Mouse (Mus musculus) embryonic facial prominence, embryonic 14.5 days (tissue): ENCODE results near the gene Tcf25. TPM values are rescaled to one million over a fixed set of nuclear protein-coding genes. Genes with fewer than 3 reads are reported as not detected.
A peak's percentile ranks its signal among the peaks of the same experiment; 100 is the strongest.
"Not testable (repeated sequence)": the region's sequence is repeated elsewhere in the genome, so short reads cannot be mapped to it uniquely, and the experiment has no call there.

ENCODE experiments used
- ATAC-seq: fragments of 200-750 bp; cut with Nextera tagmentation; 2 replicates; pipeline ENCODE4 v1.8.0; 2017; ENCODE audit warnings: low read depth, moderate number of reproducible peaks, moderate TSS enrichment
- DNase-seq: peaks from one replicate; pipeline ENCODE4 v3.0.0-alpha.2; 2015; ENCODE audit warnings: low spot score
- H3K27ac ChIP-seq: fragments of 300-500 bp; sonication (generic); replicated peaks from 2 replicates; pipeline ENCODE4 v1.5.1; 2014; ENCODE audit warnings: low read depth, mild to moderate bottlenecking, low read length, moderate library complexity
- H3K27me3 ChIP-seq: fragments of 300-500 bp; sonication (generic); replicated peaks from 2 replicates; pipeline ENCODE4 v1.6.1; 2014; ENCODE audit warnings: low read length; ENCODE audit not compliant: control insufficient read depth, insufficient read depth
- H3K36me3 ChIP-seq: fragments of 300-500 bp; sonication (generic); 2 replicates; pipeline ENCODE4 v1.6.1; 2014; ENCODE audit warnings: low read length, mixed read lengths; ENCODE audit not compliant: control insufficient read depth, insufficient read depth
- H3K4me1 ChIP-seq: fragments of 300-500 bp; sonication (generic); 2 replicates; pipeline ENCODE4 v1.6.1; 2014; ENCODE audit warnings: antibody characterized with exemption, low read length; ENCODE audit not compliant: control insufficient read depth, insufficient read depth
- H3K4me2 ChIP-seq: fragments of 300-500 bp; sonication (generic); 2 replicates; pipeline ENCODE4 v1.6.1; 2014; ENCODE audit warnings: low read depth, mild to moderate bottlenecking, low read length, moderate library complexity, mixed read lengths
- H3K4me3 ChIP-seq: fragments of 300-500 bp; sonication (generic); 2 replicates; pipeline ENCODE4 v1.5.1; 2014; ENCODE audit warnings: low read depth, mild to moderate bottlenecking, low read length
- H3K9ac ChIP-seq: fragments of 300-500 bp; sonication (generic); 2 replicates; pipeline ENCODE4 v1.6.1; 2014; ENCODE audit warnings: low read depth, mild to moderate bottlenecking, low read length, moderate library complexity, mixed read lengths
- H3K9me3 ChIP-seq: fragments of 300-500 bp; sonication (generic); 2 replicates; pipeline ENCODE4 v1.6.1; 2016; ENCODE audit warnings: low read length; ENCODE audit not compliant: control insufficient read depth
- WGBS: fragments of 180-500 bp; shearing (Covaris S2); extraction: QIAGEN DNeasy Blood & Tissue Kit; methylation state at CpG from one replicate; pipeline ENCODE4 v1.1.7; 2014; 5-methylcytosine and 5-hydroxymethylcytosine counted together
- polyA plus RNA-seq: library from polyadenylated mRNA; unstranded; fragments of >200 nt; fragmentation: Nextera tagmentation; extraction: Ambion mirVana; gene quantifications from 2 replicates; pipeline ENCODE4 v1.2.1, GENCODE M21; 2014

Gene Tcf25
- polyA plus RNA-seq, 1 experiment from 2014 or later, result 163 TPM

DNA sequence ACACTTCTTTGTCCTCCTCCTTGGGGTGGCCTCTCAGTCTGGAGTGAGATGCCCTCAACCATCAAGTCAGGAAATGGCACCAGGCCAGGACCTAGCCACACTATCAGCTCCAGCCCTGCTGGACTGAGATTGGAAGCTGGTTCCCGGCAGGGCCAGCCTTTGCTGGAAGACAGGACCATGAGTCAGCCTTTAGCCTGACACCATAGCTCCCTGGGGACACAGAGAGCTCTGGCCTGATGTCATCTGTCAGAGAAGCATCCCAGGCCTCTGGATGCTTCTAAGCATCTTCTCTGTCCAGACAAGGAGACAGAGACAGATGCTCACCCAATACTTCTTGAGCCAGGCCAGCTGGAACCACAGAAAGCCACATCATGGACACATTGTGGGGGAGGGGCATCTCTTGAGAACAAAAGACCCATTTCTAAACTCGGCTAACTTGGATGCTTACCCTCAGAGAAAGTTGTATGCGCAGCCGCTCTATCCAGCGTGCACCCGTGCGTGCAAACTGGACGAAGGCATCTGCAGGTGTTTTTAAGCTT, 36.6 kb downstream of the Tcf25 start:
- ATAC-seq (no peak; the same call in 1 of the 2 replicates), DNase-seq (peak; percentile 32)
- Histone ChIP-seq H3K4me1 (peaks cover 9% of the 10 kb centered on the region; the same call in 1 of the 2 replicates), H3K27me3 (peaks cover 51% of the 10 kb centered on the region), H3K27ac (no peak overlapping the region; the same call in 1 of the 2 replicates), H3K4me3 (no peak overlapping the region), H3K9me3 (no peaks in the 10 kb centered on the region), H3K4me2 (peak overlapping the region; percentile 58; the same call in 1 of the 2 replicates), H3K9ac (no peak overlapping the region), H3K36me3 (no peaks in the 10 kb centered on the region)
- 50% methylated on average over 8 of the region's 8 CpGs for WGBS

DNA sequence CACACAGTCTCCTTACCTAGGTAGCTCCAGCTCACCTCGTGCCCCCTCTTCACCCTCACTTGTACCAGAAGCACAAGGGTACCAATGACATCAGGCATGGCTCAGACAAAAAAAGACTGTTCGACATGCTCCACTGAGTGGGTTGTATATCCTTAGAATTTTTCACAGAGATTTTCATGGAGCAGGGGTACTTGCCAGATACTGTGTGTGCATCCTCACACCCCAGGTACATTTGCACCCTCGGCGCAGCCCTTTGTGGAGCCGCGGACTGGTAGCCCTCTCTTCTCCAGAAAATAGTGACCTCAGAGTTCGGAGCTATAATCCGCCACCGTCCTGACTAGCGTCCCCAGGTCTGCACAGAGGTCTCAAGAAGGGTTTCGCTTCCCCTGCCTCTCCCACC, 37.2 kb downstream of the Tcf25 start:
- Histone ChIP-seq H3K4me3 (peak overlapping the region; percentile 42), H3K27ac (no peak overlapping the region; the same call in 1 of the 2 replicates), H3K4me2 (peak overlapping the region; percentile 58), H3K36me3 (no peaks in the 10 kb centered on the region), H3K27me3 (peaks cover 51% of the 10 kb centered on the region), H3K9me3 (no peaks in the 10 kb centered on the region), H3K4me1 (peaks cover 9% of the 10 kb centered on the region; the same call in 1 of the 2 replicates), H3K9ac (peak overlapping the region; percentile 54)
- DNase-seq (no peak), ATAC-seq (no peak)
- WGBS, result 9% methylated on average over 11 of the region's 11 CpGs

DNA sequence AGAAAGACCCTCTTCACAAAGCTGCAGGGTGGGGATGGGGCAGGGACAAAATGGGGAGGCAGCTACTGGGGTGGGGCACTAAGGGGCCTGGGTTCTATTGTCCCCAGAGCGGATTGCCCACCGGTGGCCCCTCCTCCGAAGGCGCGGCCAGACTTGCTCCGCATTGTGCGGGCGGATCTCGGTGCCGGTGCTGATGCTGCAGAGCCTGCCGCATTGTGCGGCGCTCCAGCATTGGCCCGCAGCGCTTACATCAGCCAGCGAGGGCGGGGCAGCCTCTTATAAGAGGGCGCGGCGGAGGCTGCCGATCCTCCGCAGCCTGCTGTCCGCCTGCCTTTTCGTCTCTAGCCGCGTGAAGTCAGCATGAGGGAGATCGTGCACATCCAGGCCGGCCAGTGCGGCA, 37.7 kb downstream of the Tcf25 start, which contains the start of gene Tubb3:
Gene Tubb3, plus strand, starts transcription at position 179 of the 400 bp plus-strand sequence.
- H3K4me3 ChIP-seq, result peak within 1 kb of the TSS; percentile 42
- peak; percentile 92 for DNase-seq
- H3K27ac ChIP-seq, result peak within 1 kb of the TSS; percentile 48
- peak within 1 kb of the TSS; percentile 58 for H3K4me2 ChIP-seq
- 0% methylated on average over 18 of the region's 29 CpGs for WGBS
- H3K27me3 ChIP-seq, result peaks cover 51% of the 10 kb centered on the region
- H3K9me3 ChIP-seq, result no peaks in the 10 kb centered on the region
- peak; percentile 86 for ATAC-seq
- peaks cover 9% of the 10 kb centered on the region; the same call in 1 of the 2 replicates for H3K4me1 ChIP-seq
- H3K36me3 ChIP-seq, result no peaks in the 10 kb centered on the region
- H3K9ac ChIP-seq, result peak within 1 kb of the TSS; percentile 58

DNA sequence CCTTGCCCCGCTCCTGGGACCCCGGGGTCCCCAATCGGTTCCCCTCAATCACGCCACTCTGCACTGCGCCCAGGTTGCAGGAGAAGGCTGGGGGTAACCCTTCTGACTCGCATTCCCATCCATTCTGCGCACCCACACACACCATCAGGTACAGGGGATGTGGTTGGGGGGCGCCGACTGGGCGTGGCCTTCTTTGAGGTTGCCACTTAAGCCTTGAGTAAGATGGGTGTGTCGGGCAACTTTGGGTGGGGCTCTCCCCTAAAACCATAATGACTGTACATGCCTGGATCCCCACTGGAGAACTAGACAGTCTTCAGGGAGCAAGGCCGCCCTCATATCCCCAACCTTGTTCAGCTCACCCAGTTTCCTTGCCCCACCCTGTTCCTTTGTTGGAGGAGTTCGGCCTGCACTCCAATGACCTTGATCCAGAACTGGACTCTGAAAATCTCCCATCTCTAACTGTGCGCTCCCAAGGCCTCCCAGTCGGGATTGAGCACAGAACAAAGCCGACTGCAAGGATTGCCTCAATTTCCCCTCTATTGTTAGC, 38.3 kb downstream of the Tcf25 start:
- 7% methylated on average over 16 of the region's 16 CpGs for WGBS

DNA sequence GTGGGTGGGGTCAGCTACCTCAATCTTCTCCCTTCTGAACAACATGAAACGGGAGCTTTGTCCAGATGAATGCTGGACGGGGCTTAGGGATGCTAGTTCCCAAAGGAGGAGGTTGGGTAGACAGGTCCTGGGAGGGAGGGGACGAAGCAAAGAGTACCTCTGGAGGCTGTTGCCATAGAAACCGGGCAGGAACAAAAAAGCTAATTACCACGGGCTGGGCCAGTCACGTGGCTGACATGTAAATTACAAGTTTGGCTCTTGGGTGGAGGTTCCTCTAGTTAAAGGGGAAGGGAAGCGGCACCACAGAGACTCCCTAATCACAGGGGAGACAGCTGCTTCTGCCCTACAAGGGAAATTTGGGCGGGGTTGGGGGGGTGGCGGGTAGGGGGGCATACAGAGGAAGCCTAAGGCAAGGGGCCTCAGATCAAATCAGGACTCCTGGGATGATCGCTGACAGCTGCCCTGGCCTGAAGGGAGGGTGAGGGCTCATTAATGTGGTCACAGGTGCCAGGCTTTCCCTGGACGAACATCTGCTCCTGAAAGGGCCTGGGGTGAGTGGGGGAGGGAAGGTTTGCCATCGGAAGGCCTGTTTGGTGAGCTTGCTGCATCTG, 39.1 kb downstream of the Tcf25 start:
- H3K4me2 ChIP-seq, result peak overlapping the region; percentile 32; the same call in 1 of the 2 replicates
- peak; percentile 83 for DNase-seq
- H3K9ac ChIP-seq, result 0 out of 2 replicates have a peak overlapping the region, but pooled peaks have one; percentile 58
- H3K9me3 ChIP-seq, result no peaks in the 10 kb centered on the region
- peaks cover 51% of the 10 kb centered on the region for H3K27me3 ChIP-seq
- peaks cover 9% of the 10 kb centered on the region; the same call in 1 of the 2 replicates for H3K4me1 ChIP-seq
- H3K4me3 ChIP-seq, result peak overlapping the region; percentile 42
- H3K36me3 ChIP-seq, result no peaks in the 10 kb centered on the region
- WGBS, result under 1% methylated on average over 10 of the region's 12 CpGs
- ATAC-seq, result peak; percentile 41
- no peak overlapping the region for H3K27ac ChIP-seq

More for the DNA sequence above, 38.3 kb downstream of the Tcf25 start:
- DNase-seq (no peak), ATAC-seq (0 out of 2 replicates have a peak, but pooled peaks have one; percentile 6)
- Histone ChIP-seq H3K4me3 (peak overlapping the region; percentile 42), H3K9me3 (no peaks in the 10 kb centered on the region), H3K27ac (peak overlapping the region; percentile 48), H3K4me2 (peak overlapping the region; percentile 58), H3K27me3 (peaks cover 51% of the 10 kb centered on the region), H3K9ac (peak overlapping the region; percentile 58), H3K36me3 (no peaks in the 10 kb centered on the region), H3K4me1 (peaks cover 9% of the 10 kb centered on the region; the same call in 1 of the 2 replicates)

DNA sequence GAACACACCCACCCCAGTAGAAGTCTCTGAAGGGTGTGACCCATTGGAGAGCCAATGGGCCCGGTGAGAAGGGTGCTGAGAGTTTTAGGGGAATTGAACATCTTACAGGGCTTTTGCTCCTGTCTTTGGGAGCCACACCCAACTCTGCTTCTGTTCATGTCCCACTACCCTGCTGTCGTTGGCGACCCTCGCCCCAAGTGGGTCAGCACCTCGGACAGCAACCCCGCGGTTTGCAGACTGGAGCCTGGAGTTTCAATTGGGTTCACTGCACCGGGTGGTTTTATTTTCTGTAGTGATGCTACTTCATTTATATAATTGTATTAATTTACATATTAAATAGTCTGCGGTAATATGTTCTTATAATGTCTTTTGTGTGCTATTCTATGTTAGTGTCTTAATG, 40.7 kb downstream of the Tcf25 start:
- DNase-seq (no peak), ATAC-seq (no peak)
- H3K27me3 ChIP-seq, result peaks cover 45% of the 10 kb centered on the region
- H3K4me1 ChIP-seq, result peaks cover 9% of the 10 kb centered on the region; the same call in 1 of the 2 replicates
- peak overlapping the region; percentile 14 for H3K4me3 ChIP-seq
- 7% methylated on average over 9 of the region's 9 CpGs for WGBS
- H3K36me3 ChIP-seq, result no peaks in the 10 kb centered on the region
- no peak overlapping the region for H3K9ac ChIP-seq
- H3K9me3 ChIP-seq, result no peaks in the 10 kb centered on the region
- H3K27ac ChIP-seq, result no peak overlapping the region
- H3K4me2 ChIP-seq, result peak overlapping the region; percentile 32; the same call in 1 of the 2 replicates

DNA sequence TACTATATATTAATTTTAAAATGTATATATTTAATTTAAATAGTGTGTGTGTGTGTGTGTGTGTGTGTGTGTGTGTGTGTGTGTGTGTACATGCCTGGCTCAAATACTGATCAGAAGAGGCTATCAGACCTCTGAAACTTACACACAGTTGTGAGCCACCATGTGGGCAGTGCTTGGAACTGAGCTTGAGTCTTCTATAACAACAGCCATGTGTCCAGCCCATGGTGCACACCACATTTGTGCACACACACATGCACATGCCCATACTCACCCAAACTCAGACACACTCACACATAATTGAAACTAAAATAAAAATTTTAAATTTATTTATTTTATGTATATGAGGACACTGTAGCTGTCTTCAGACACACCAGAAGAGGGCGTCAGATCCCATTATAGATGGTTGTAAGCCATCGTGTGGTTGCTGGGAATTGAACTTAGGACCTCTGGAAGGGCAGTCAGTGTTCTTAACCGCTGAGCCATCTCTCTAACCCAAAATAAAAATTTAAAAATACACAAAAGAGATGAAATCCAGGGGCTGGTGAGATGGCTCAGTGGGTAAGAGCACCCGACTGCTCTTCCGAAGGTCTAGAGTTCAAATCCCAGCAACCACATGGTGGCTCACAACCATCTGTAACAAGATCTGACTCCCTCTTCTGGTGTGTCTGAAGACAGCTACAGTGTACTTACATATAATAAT, 41.6 kb downstream of the Tcf25 start:
- H3K36me3 ChIP-seq, H3K9ac ChIP-seq, ATAC-seq, H3K9me3 ChIP-seq, H3K27ac ChIP-seq, H3K4me1 ChIP-seq, H3K4me2 ChIP-seq, H3K4me3 ChIP-seq, DNase-seq: not testable (repeated sequence)
- 82% methylated on average over 5 of the region's 5 CpGs for WGBS
- peaks cover 38% of the 10 kb centered on the region for H3K27me3 ChIP-seq
